Mouse (Mus musculus): ENCODE data around the gene Net1. TPM values are rescaled to one million over a fixed set of nuclear protein-coding genes. Genes with fewer than 3 reads are reported as not detected.
"Not testable (repeated sequence)": the region's sequence is repeated elsewhere in the genome, so short reads cannot be mapped to it uniquely, and the experiment has no call there.

Net1 gene
- total RNA-seq, 2 experiments from 2014 or later = 28.2 to 29.4 TPM

DNA sequence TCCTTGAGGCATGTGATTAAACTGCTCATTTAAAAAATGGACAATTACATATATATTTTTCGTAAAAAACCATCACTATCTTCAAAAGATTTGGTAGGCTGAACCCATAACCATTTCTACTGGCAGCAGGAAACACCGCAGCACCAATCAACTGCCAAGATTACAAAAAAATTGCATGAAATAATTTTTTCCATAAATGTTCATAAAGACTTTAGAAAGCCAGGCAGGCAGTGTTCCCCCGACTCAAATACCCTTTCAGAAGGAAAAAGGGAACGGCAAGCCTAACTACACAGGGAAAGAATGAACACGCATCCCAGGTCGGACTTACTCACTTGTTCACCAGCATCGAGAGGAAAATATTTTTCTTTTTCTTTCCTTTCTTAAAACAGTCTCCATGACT lies 25.4 kb downstream of the Net1 start:
- DNase-seq = no peak
- intact Hi-C loops (cut with DNase I) = loop anchor here (10.0 kb wide), 1 partner anchor 488 kb away; no protein-coding TSS in a partner anchor

DNA sequence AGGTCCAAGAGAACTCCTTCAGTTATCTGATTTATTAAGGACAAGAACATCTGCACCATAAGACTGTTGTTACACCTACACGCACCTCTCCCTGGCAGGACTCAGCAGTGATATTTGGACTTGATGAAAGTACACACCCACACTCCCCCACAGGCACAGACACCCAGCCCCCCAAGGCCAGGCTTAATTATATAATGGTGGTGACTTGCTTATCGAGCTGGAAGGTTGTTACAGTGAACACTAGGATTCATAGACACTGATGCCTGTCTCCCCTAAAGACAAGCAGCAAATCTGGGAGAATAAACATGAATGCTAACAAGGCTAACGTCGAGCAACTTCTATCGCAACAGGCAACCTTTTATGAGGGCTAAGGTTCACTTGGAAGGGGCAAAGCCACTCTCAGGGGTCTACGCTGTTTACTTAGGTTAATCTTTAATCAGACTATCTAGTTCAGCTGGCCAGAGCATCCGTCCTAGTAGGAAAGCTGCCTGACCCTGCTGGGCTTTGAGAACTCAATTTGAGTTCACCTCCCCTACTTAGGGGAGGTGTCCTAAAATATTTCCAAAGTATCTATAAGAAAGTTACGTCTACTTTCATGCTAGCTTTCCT lies 26.4 kb downstream of the Net1 start:
- intact Hi-C loops (cut with DNase I) = loop anchor here (10.0 kb wide), 1 partner anchor 487 kb away; no protein-coding TSS in a partner anchor
- DNase-seq = no peak

DNA sequence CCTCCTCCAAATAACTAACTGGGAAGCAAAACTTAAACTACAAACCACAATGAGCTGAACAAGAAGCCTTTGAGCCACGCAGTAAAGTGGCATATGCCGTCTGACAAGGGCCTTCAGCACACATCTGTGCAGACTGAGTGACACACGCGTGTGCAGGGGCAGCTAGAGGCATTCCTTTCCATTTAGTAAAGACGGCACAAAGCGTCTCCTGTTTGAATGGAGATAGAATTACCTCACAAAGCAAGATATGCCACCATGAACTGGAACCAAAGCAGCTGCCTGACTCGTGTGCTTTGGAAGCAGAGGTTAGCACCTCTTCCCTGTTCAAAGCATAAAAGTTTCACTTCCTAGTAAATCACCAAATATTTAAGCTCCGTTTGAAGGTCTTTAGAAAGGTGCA lies 28.0 kb downstream of the Net1 start:
- intact Hi-C loops (cut with DNase I) = loop anchor here (10.0 kb wide), 1 partner anchor 485 kb away; no protein-coding TSS in a partner anchor

DNA sequence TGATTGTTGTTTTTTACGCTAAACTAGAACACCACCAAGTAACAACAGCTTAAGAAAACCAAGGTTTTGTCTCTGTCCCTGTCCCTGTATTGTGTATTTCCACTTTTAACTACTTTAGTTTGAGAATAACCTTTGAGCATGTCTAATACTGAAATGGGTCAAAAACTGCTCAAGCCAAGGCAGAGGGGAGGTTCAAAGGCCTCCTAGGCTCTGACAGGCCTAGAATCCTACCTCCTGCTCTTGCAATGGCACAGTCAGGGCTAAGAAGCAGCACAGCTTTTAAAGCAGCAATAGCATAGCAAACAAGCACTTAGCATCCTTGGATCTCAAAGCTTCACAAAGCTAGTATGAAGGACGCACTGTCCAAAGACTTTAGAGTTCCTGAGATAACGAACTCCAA lies 28.9 kb downstream of the Net1 start:
- DNase-seq = no peak
- intact Hi-C loops (cut with DNase I) = no loop called here

More for the DNA sequence above, 28.0 kb downstream of the Net1 start:
- no peak for DNase-seq

DNA sequence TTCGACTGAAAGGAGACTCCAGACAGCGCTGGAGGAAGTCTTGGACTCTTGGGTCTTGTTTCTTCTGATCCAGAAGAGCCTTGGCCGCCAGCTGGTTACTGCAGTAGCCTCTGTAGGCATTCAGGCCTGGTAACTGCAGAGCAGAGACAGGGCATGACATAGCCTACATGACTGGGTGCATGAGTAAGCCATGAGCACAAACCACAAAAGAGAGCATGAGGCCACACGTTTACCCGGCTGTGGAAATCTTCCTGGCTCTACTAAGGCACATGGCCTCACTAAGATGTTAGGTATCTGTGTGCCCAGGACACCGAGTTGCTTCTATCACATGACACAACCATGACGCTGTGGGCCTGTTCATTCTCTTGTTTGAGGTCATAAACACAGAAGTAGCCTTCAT lies 31.4 kb downstream of the Net1 start:
- intact Hi-C loops (cut with DNase I) = no loop called here
- no peak for DNase-seq

DNA sequence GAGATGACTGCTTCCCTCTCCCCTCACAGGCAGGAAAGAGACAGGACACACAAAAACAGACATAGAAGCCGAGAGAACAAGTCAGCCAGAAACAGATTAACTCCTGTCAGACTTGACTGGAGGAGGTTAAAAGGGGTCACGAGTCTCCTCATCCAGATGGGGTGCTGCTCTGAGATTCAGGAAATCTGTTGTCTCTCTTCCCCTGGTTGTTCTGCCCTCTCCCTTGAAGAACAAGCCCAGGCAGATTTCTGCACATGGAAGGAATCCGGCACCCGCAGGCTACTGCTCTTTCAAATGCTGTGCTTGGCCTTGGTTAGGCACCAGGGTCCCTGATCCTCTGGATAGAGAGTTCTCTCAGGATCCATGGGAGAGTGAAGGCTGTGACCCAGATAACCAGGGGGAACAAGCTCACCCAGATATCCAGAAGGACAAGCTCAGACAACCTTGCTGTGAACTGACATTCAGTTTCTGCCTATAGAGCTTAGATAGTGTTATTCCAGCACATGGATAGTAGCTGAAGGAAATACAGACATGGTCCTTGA lies 40.3 kb downstream of the Net1 start:
- intact Hi-C loops (cut with DNase I) = no loop called here
- DNase-seq = no peak

DNA sequence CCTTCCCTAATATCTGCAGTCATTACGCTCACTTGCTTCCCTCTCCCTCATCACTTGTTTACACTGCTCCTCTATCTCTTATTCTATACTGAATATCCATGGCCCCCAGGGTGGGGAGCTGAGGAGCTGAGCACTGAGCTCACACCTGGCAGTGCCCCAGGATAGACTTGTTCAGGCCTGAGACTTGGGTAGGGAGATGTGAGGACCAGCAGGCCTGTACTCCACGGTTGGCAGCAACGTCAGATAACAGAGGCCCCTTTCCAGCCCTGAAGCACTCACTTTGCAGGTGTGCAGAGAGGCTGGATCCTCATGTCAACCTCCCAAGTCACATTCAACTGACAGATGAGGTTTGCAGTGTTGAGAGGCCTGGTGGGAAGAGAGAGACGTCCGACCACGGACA lies 40.8 kb downstream of the Net1 start:
- DNase-seq = no peak
- intact Hi-C loops (cut with DNase I) = no loop called here

DNA sequence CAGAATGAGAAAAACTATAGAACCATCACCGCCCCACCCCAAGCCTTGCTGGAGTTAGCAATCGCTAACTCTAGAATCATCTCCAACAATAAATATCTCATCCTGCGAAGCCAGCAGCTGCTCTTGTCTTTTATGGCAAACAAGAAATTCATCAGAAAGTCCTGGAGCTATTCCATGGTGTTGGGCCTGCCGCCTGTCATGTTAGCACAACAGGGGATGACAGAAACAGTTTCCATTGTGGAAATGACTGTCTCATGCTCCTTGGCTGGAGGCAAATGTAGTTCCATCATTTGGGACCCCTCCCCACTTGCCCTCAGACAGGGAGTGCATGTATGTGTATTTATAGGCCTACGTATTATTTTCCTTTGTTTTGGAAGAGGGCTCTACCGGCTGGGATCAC lies 41.6 kb downstream of the Net1 start:
- DNase-seq = no peak
- intact Hi-C loops (cut with DNase I) = no loop called here

DNA sequence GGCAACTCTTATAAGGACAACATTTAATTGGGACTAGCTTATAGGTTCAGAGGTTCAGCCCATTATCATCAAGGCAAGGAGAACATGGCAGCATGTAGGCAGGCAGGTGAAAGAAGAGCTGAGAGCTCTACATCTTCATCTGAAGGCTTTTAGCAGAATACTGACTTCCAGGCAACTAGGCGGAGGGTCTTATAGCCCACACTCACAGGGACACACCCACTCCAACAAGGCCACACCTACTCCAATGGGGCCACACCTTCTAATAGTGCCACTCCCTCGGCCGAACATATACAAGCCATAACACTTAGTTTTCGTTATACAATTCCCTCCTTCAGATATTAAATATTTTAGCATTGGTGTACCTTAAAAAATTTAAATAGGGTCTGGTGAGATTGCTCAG lies 45.2 kb downstream of the Net1 start:
- no peak for DNase-seq
- intact Hi-C loops (cut with DNase I) = no loop called here

DNA sequence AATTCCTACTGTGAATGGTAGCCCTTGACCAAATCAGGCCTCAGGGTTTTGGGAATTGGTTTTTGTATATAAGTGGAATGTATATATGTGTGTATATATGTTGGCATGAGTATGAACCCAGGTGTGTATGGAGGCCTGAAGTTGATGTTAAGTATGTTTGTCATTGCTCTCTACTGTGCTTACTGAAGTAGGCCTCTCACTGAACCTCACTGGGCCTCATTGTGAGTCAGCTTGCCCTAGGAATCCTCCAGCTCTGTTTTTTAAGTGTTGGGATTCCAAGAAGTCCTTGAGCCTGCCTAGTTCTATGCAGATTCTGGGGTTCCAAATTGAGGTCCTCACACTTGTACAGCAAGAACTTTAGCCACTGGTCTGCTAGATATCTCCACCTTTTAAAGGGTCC lies 48.1 kb downstream of the Net1 start:
- intact Hi-C loops (cut with DNase I) = no loop called here
- no peak for DNase-seq

DNA sequence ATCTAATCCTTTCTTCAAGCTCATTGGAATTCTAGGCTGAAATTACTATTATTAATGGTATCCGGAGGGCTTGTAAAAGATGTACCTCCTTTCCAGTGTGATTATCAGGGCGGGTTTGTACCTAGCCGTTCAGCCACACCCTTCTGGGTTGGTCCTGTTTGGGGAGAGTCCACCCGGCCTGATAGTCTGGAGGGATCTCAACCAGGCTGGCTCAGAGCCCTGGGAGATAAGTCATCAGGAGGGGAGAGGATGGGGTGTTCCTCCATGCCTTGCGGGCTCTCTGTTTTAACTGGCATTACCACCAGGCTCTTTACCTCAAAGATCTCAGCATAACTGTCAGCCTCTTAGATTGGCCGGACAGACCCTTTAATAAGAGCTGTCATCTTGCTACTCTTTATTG lies 50.9 kb downstream of the Net1 start:
- DNase-seq = no peak
- intact Hi-C loops (cut with DNase I) = no loop called here

DNA sequence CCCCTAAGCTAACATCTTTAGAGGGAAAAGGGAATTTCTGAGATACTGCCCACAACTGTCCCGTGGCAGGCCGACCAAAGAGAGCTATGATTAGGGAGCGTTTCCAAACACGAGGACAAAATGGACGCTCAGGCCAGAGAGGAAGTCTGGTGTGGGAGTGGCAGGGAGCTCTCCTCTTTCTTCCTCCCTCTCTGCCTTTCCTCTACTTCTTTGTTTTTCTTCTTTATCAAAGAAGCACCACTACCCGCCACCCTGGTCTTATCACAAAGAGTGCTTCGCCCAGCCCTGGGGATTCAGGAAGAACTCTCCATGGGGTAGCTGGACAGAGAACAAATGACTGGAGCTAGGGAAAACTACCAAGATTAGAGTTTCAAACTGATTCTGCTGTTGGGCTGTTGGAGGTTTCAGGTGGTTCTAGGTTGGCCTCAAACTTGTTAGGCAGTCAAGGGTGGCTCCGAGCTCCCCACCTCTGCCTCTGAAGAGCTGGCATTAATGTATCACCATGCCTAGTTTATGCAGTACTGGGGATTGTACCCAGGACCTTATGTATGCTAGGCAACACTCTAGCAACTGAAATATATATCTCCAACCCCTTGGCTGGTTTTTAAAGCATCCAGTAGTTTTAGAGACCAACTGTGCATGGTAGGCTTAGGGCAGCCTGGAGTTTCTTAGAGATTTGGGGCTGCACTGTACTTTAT lies 51.5 kb downstream of the Net1 start:
- intact Hi-C loops (cut with DNase I) = no loop called here
- no peak for DNase-seq

DNA sequence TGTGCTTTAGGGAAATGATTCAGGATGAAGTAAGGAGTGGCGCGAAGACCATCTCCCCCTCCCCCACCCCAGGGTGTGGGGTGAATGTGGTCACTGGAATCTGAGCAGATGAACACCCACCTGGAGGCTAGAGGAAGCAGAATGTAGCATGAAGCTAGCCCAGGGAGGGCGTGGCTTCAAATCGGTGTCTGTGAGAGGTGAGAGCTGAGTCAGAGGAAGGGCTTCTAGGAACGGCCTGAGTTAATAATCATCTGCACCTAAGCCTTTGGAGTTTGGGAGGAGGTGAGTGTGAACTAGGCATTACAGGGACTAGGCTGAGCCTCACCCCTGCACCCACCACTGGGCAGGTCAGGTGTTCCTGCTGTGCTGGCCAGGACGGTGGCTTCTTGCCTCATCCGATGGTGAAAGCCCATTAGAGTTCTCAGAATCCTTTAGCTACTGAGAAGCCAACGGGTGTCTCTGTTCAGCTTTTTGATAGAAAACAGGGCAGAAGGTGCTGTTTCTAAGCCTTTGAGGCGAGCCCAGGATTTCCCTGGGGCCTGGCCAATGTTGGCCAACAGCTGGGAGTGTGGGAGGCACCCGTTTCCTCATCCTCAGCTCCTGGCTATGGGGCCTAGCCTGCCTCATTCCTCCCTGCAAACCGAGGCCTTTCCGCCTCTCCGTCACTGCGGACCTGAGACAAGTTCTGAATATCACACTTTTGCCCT lies 52.2 kb downstream of the Net1 start:
- peak; percentile 35 to 39 for DNase-seq
- intact Hi-C loops (cut with DNase I) = no loop called here

DNA sequence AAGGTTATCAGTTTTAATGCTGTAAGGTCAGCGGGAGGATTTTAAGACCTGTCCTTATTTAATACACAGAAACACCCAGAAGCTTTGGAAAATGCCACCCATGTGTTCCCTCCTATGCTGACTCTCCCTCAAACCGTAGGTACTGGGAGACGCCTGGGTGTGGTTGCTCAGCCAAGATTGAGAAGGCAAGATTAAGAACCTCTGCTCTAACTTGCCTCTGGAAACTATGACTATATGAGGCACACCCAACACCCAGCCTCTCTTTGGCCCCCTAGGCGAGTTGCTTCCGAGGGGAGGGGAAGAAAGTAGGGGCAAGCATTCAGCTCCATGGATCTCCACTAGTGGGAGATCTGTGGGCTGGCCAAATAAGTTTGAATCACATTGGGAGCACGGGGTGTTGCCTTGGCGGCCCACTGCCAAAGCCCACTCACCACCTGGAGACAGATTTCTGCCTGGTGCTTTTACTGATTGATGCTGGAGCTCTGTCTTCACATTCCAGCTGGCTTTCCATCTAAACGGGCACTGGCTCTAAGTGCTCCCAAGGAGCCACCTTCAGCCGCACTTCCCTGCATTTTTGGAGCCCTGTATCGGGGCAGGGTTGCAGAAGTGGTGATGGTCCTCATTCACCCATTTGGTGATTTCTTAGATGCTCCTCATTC lies 55.0 kb downstream of the Net1 start:
- intact Hi-C loops (cut with DNase I) = no loop called here
- no peak for DNase-seq

DNA sequence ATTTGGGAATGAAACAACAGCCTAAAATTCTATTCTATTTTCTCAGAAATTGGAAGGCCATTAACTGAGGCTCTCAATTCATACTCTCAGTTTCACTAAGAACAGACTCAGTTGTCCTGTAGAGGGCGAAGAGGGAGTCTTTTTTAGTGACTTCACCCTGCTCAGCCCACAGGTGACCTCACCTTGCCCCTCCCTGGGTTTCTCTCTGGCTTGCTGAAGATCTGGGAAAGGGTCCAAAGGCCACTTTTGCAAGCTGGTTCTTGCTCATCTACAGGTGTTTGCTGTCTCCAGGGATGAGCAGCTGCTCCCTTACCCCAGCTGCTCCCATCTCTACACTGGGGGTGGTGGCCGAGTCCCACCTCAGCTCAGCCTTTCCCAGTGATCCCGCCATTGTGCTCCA lies 55.7 kb downstream of the Net1 start:
- intact Hi-C loops (cut with DNase I) = no loop called here
- no peak for DNase-seq

DNA sequence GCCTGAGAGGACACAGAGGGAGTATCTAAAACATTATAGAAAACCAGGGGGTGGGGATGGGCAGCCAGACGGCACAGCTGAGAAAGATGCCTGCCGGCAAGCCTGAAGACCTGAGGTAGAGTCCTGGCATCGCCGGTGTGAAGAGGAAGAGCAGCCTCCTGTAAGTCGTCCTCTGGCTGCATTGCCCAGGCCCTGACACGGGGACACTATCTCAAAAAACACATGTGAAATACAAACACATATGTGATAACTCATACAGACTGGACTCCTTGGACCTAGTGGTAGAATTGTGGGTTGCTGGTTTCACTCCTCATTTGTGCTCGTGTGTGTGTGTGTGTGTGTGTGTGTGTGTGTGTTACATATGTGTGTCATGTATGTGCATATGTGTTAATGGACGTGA lies 56.8 kb downstream of the Net1 start:
- intact Hi-C loops (cut with DNase I) = no loop called here

DNA sequence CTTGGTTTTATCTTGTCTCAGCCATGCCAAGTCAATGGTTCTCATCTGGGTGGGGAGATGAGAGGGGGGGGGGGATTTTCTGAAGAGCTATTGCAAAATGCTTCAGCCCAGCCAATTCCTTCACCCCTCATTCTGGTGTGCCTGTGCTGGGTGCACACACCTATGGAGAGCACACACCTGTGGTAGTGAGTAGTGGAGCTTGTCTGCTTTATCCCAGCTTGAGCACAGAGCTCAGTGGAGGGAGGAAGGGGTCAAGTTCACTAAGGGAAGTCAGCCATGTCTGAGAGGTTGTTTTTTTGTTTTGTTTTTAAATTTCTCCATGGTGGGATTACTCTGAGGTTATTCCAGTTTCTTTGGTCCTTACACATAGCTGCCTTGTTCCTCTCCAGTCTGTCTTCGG lies 61.8 kb downstream of the Net1 start:
- no peak for DNase-seq
- intact Hi-C loops (cut with DNase I) = no loop called here

More for the DNA sequence above, 56.8 kb downstream of the Net1 start:
- DNase-seq = no peak

DNA sequence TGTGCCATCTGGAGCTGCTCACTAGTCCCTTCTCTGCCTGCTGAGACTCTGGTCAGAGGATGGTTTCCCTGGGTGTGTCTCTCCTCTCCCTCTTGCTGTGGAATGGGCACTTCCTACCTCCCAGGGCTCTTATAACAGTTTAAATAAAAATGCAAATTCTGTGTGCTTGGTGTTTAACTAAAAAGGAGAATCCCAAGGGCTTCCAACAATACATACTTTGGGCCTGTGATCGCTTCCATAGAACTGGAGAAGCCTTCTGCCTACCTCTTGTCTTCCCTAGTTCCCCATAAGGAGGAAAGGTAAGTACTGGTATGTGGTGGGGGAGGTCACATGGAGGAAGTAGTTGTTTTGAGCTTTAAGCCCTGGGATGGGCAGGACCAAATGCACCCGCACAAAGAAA lies 63.2 kb downstream of the Net1 start:
- intact Hi-C loops (cut with DNase I) = no loop called here
- no peak for DNase-seq

DNA sequence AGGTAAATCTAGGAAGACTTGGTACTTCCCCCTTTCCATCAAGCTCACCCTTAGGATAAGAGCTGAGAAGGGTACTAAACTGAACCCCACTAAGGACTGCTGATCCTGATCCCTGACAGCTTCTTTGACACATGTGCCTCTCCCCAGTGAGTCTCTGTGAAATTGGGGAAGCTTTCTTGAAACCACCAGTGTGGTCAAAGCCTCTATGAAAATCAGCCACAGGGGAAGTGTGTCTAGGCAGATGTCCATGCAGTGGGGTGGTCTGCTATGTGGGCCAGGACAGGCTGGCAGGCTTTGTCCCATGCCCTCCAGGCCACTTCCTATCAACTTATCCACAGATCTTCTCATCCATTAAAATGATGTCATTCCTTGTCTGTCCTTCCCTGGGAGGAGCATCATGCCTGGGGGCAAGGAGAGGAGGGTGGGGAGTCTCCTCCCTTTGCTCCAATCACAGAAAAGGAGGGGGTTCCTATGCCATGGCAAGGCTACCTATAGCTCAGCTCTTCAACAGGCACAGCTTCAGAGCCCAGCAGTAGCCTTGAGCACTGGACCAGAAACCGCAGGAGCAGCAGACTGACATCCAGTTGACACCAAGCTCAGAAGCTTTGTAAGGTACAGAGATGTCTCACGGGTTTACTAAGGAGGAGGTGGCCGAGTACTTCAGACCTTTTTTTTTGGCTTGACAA lies 64.2 kb downstream of the Net1 start, which contains the start of gene Calm5:
Gene Calm5 (plus strand): TSS at position 526 of the 686 bp plus-strand sequence.
- intact Hi-C loops (cut with DNase I); DNase-seq: not testable (repeated sequence)

DNA sequence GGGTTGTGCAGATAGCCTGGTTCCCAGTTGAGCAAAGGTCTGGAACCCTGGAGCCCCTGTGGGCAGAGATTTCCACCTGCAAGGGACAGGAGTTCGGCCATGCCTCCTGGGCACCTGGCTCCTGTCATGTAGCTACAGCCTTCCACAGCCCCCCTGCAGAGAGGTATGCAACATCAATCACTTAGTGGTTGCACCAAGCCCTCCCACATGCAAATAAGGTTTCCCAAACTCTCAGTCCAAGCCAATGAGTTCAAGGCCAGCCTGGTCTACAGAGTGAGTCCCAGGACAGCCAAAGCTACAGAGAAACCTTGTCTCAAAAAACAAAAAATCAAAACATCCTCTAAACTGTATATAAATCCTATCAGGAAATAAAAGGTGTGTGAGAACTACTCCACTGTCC lies 67.7 kb downstream of the Net1 start:
- DNase-seq = no peak
- intact Hi-C loops (cut with DNase I) = no loop called here

Measured in heart, postnatal 14 days (tissue).